Mouse (Mus musculus) liver, adult 2 months (tissue): Measurements from ENCODE around the gene Myl6b.

Source experiments
- CTCF ChIP-seq: fragments of 200-500 bp; IDR thresholded peaks from 2 replicates; pipeline ENCODE4 v1.5.1; 2011; ENCODE audit warnings: low read depth, low read length, control low read depth
- POLR2A ChIP-seq: fragments of 200-500 bp; IDR thresholded peaks from 2 replicates; pipeline ENCODE4 v1.6.1; 2011; ENCODE audit warnings: low read length, control low read depth; ENCODE audit not compliant: insufficient read depth; ENCODE audit errors: extremely low read depth

DNA sequence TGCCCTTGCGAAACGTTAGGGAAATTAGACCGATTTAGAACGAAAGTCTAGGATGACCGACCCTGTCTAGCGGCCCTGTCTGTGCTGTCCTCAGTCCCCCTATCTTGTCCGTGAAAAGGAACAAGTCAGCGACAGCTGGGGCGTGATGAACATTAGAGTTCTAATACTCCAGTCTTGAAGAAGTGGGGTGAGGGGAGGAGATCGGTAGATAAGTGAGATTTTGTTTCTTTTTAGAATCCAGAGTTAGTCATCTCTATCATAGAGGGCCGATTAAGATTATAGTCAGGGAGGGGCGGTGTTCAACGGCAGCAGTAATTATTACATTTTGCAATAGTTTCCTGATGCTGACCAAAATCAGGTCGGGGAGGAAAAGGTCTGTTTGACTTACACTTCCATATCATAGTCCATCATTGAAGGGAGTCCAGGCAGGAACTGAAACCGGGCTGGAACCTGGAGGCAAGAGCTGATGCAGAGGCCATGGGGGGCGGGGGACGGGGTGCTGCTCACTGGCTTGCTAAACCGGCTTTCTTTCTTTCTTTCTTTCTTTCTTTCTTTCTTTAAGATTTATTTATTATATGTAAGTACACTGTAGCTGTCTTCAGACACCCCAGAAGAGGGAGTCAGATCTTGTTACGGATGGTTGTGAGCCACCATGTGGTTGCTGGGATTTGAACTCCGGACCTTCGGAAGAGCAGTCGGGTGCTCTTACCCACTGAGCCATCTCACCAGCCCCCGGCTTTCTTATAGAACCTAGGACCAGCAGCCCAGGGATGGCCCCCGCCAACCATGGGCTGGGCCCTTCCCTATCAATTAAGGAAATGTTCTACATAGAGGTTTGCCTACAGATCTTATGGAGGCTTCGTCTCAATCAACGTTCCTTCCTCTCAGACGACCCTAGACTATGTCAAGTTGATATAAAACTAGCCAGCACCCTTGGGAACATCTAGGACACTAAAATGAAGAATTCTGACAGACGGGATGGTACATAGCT, 28.2 kb upstream of the Myl6b start:
- TF ChIP-seq CTCF (no peak), POLR2A (no peak)
